Mouse (Mus musculus): ENCODE data around the gene Pisd. TPM values are rescaled to one million over a fixed set of nuclear protein-coding genes. Genes with fewer than 3 reads are reported as not detected.

The Pisd gene
- polyA plus RNA-seq, 1 experiment from 2014 or later = 74.8 TPM

- no peak overlapping the region for H3K9ac ChIP-seq (ENCODE audit: low read depth, low read length)
- H3K27ac ChIP-seq = no peak overlapping the region
- no peaks in the 10 kb centered on the region for H3K9me3 ChIP-seq (replicated peaks; ENCODE audit: low read length)
- H3K36me3 ChIP-seq (ENCODE audit: insufficient read depth, low read length) = no peaks in the 10 kb centered on the region
- ATAC-seq (replicated peaks; ENCODE audit: low FRiP score, low read depth) = no peak
- no peaks in the 10 kb centered on the region for H3K4me1 ChIP-seq (replicated peaks; ENCODE audit: insufficient read depth, low read length)
- H3K4me2 ChIP-seq (ENCODE audit: low read length) = no peak overlapping the region
- H3K4me3 ChIP-seq (replicated peaks; ENCODE audit: low read depth, low read length) = no peak overlapping the region
- no peak for DNase-seq (ENCODE audit: low spot score)
- no peaks in the 10 kb centered on the region for H3K27me3 ChIP-seq (ENCODE audit: insufficient read depth, low read length)
- TF ChIP-seq CTCF (IDR thresholded peaks at IDR 0.05; ENCODE audit: low read depth) = no peak
- 78% methylated on average over 7 of the region's 7 CpGs for WGBS
Observed at GRCm38 (mm10) chr5:32722263-32722662, 63.2 kb downstream of the Pisd start.

- no peak for ATAC-seq (replicated peaks; ENCODE audit: low FRiP score, low read depth)
- H3K4me2 ChIP-seq (ENCODE audit: low read length) = no peak overlapping the region
- H3K4me3 ChIP-seq (replicated peaks; ENCODE audit: low read depth, low read length) = no peak overlapping the region
- TF ChIP-seq CTCF (IDR thresholded peaks at IDR 0.05; ENCODE audit: low read depth) = no peak
- no peak overlapping the region for H3K27ac ChIP-seq
- no peaks in the 10 kb centered on the region for H3K36me3 ChIP-seq (ENCODE audit: insufficient read depth, low read length)
- H3K9ac ChIP-seq (ENCODE audit: low read depth, low read length) = no peak overlapping the region
- H3K4me1 ChIP-seq (replicated peaks; ENCODE audit: insufficient read depth, low read length) = no peaks in the 10 kb centered on the region
- no peak for DNase-seq (ENCODE audit: low spot score)
- 22% methylated on average over 3 of the region's 3 CpGs for WGBS
- H3K27me3 ChIP-seq (ENCODE audit: insufficient read depth, low read length) = no peaks in the 10 kb centered on the region
- no peaks in the 10 kb centered on the region for H3K9me3 ChIP-seq (replicated peaks; ENCODE audit: low read length)
Observed at GRCm38 (mm10) chr5:32721316-32721715, 64.1 kb downstream of the Pisd start.

GRCm38 (mm10) chr5:32720416-32720815 is 65.0 kb downstream of the Pisd start:
- TF ChIP-seq CTCF (IDR thresholded peaks at IDR 0.05; ENCODE audit: low read depth) = no peak
- no peaks in the 10 kb centered on the region for H3K9me3 ChIP-seq (replicated peaks; ENCODE audit: low read length)
- H3K27me3 ChIP-seq (ENCODE audit: insufficient read depth, low read length) = no peaks in the 10 kb centered on the region
- H3K4me3 ChIP-seq (replicated peaks; ENCODE audit: low read depth, low read length) = no peak overlapping the region
- ATAC-seq (replicated peaks; ENCODE audit: low FRiP score, low read depth) = no peak
- no peaks in the 10 kb centered on the region for H3K36me3 ChIP-seq (ENCODE audit: insufficient read depth, low read length)
- 74% methylated on average over 9 of the region's 9 CpGs for WGBS
- DNase-seq (ENCODE audit: low spot score) = no peak
- no peak overlapping the region for H3K27ac ChIP-seq
- H3K9ac ChIP-seq (ENCODE audit: low read depth, low read length) = no peak overlapping the region
- H3K4me2 ChIP-seq (ENCODE audit: low read length) = no peak overlapping the region
- no peaks in the 10 kb centered on the region for H3K4me1 ChIP-seq (replicated peaks; ENCODE audit: insufficient read depth, low read length)

DNA sequence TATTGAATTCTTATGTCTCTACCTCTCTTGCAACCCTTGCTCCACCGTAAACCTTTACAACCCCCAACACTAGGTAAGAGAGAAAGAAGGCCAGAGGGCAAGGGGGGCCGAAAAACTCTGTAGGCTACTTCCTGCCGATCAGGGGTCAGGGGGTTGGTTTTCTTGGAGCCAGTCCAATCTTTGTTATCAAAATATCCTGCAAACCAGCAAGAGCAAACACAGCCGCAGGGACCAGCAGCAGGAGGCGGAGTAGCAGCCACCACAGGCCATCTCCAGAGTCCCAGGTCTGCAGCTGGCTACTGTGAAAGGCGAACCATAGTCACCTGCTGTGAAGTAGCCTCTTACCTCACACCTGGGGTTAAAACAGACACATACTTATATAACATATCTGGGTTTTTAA is 66.5 kb downstream of the Pisd start:
- Histone ChIP-seq H3K4me2 (ENCODE audit: low read length) (no peak overlapping the region), H3K9ac (ENCODE audit: low read depth, low read length) (no peak overlapping the region), H3K4me3 (replicated peaks; ENCODE audit: low read depth, low read length) (no peak overlapping the region), H3K36me3 (ENCODE audit: insufficient read depth, low read length) (no peaks in the 10 kb centered on the region), H3K9me3 (replicated peaks; ENCODE audit: low read length) (no peaks in the 10 kb centered on the region), H3K27me3 (ENCODE audit: insufficient read depth, low read length) (no peaks in the 10 kb centered on the region), H3K4me1 (replicated peaks; ENCODE audit: insufficient read depth, low read length) (no peaks in the 10 kb centered on the region), H3K27ac (no peak overlapping the region)
- WGBS = 32% methylated on average over 6 of the region's 6 CpGs
- ATAC-seq (replicated peaks; ENCODE audit: low FRiP score, low read depth) (no peak), DNase-seq (ENCODE audit: low spot score) (peak; percentile 11)
- no peak for TF ChIP-seq CTCF (IDR thresholded peaks at IDR 0.05; ENCODE audit: low read depth)

DNA sequence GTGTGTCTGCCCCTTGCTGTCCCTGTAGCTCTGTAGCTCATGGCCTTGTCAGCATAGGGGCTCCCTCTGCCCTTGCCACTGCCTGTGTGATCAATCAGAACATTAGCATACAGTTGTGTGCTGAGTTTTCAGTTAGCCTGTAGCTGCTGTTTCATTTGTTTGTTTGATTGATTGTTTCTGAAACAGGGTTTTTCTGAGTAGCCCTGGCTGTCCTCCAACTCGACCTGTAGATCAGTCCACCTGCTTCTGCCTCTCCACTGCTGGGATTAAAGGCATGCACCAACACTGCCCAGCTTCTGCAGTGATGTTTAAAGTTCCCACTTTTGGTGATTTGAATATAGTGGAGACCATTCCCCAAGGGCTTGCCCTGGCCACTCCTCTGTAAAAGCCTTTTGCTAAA is 67.7 kb downstream of the Pisd start:
- Histone ChIP-seq H3K4me2 (ENCODE audit: low read length) (no peak overlapping the region), H3K27ac (no peak overlapping the region), H3K36me3 (ENCODE audit: insufficient read depth, low read length) (no peaks in the 10 kb centered on the region), H3K4me3 (replicated peaks; ENCODE audit: low read depth, low read length) (no peak overlapping the region), H3K9ac (ENCODE audit: low read depth, low read length) (no peak overlapping the region), H3K27me3 (ENCODE audit: insufficient read depth, low read length) (no peaks in the 10 kb centered on the region), H3K4me1 (replicated peaks; ENCODE audit: insufficient read depth, low read length) (no peaks in the 10 kb centered on the region), H3K9me3 (replicated peaks; ENCODE audit: low read length) (no peaks in the 10 kb centered on the region)
- ATAC-seq (replicated peaks; ENCODE audit: low FRiP score, low read depth) (no peak), DNase-seq (ENCODE audit: low spot score) (no peak)
- 38% methylated on average over 1 of the region's 1 CpGs for WGBS
- no peak for TF ChIP-seq CTCF (IDR thresholded peaks at IDR 0.05; ENCODE audit: low read depth)

DNA sequence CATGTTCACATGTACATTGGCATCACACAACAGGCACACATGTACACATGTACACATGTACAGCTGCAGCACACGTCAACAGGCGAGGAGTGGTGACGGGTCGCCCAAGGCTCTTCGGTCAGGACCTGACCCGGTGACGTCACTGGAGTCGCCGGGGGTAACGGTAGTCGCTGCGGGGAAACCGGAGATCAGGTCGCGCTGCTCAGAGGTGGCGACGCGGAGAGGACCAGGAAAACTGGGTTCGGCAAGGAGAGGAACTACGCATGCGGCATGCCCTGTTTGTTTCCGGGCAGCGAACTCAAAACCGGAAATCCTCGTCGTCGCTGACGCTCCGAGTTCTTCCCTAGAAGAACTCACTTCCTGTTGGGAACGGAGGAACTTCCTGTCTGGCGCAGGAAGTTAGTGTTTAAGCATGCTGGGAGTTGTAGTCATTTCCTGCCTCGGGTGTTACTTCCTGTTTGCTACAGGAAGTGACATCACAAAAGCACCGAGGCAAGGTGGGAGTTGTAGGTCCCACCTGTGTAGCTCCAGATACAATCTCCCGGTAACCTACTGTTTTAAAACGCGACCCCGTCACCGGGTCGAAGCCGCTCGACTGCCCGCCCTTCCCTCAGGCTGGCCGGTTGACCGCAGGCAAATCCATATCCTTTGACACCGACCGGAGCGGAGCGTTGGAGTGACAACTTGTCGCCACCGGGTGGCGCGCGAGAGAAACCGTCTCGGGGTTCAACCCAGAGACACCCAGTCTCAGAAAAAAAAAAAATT is 71.6 kb downstream of the Pisd start:
- H3K27me3 ChIP-seq (ENCODE audit: insufficient read depth, low read length) = no peaks in the 10 kb centered on the region
- peak; percentile 77 for TF ChIP-seq CTCF (IDR thresholded peaks at IDR 0.05; ENCODE audit: low read depth)
- H3K9me3 ChIP-seq (replicated peaks; ENCODE audit: low read length) = no peaks in the 10 kb centered on the region
- no peaks in the 10 kb centered on the region for H3K4me1 ChIP-seq (replicated peaks; ENCODE audit: insufficient read depth, low read length)
- H3K4me2 ChIP-seq (ENCODE audit: low read length) = peak overlapping the region; percentile 67
- DNase-seq (ENCODE audit: low spot score) (peak; percentile 100), ATAC-seq (replicated peaks; ENCODE audit: low FRiP score, low read depth) (peak; percentile 97)
- peak overlapping the region; percentile 69 for H3K9ac ChIP-seq (ENCODE audit: low read depth, low read length)
- H3K4me3 ChIP-seq (replicated peaks; ENCODE audit: low read depth, low read length) = peak overlapping the region; percentile 56
- peak overlapping the region; percentile 92 for H3K27ac ChIP-seq
- under 1% methylated on average over 55 of the region's 55 CpGs for WGBS
- no peaks in the 10 kb centered on the region for H3K36me3 ChIP-seq (ENCODE audit: insufficient read depth, low read length)
